Mouse (Mus musculus) lung, postnatal 0 days (tissue): ENCODE results near the gene Inpp4a. TPM values are rescaled to one million over a fixed set of nuclear protein-coding genes. Genes with fewer than 3 reads are reported as not detected.

Experiments used
- ATAC-seq: fragments of 200-750 bp; cut with Nextera tagmentation; 2 replicates; pipeline ENCODE4 v1.8.0; 2017; ENCODE audit warnings: moderate library complexity
- DNase-seq: peaks from one replicate; pipeline ENCODE4 v3.0.0-alpha.2; 2016; ENCODE audit warnings: low spot score
- H3K27ac ChIP-seq: fragments of 300-500 bp; sonication (generic); 2 replicates; pipeline ENCODE4 v1.5.1; 2014; ENCODE audit warnings: antibody characterized with exemption, mild to moderate bottlenecking, low read length, mixed read lengths
- H3K27me3 ChIP-seq: fragments of 300-500 bp; sonication (generic); replicated peaks from 2 replicates; pipeline ENCODE4 v1.6.1; 2014; ENCODE audit warnings: low read length, mixed read lengths; ENCODE audit not compliant: insufficient read depth
- H3K36me3 ChIP-seq: fragments of 300-500 bp; sonication (generic); 2 replicates; pipeline ENCODE4 v1.6.1; 2014; ENCODE audit warnings: low read length, mixed read lengths; ENCODE audit not compliant: insufficient read depth
- H3K4me1 ChIP-seq: fragments of 300-500 bp; sonication (generic); 2 replicates; pipeline ENCODE4 v1.6.1; 2014; ENCODE audit warnings: antibody characterized with exemption, low read depth, low read length, mixed read lengths; ENCODE audit not compliant: insufficient read depth
- H3K4me2 ChIP-seq: fragments of 300-500 bp; sonication (generic); replicated peaks from 2 replicates; pipeline ENCODE4 v1.6.1; 2014; ENCODE audit warnings: low read depth, mild to moderate bottlenecking, low read length, moderate library complexity, mixed read lengths
- H3K4me3 ChIP-seq: fragments of 300-500 bp; sonication (generic); 2 replicates; pipeline ENCODE4 v1.5.1; 2014; ENCODE audit warnings: low read depth, low read length
- H3K9ac ChIP-seq: fragments of 300-500 bp; sonication (generic); replicated peaks from 2 replicates; pipeline ENCODE4 v1.6.1; 2014; ENCODE audit warnings: low read depth, mild to moderate bottlenecking
- H3K9me3 ChIP-seq: fragments of 300-500 bp; sonication (generic); 2 replicates; pipeline ENCODE4 v1.6.1; 2016; ENCODE audit warnings: low read length, mixed read lengths
- CTCF ChIP-seq: IDR thresholded peaks from 2 replicates; pipeline ENCODE4 v1.5.1; 2016; ENCODE audit warnings: antibody characterized with exemption, mild to moderate bottlenecking
- EP300 ChIP-seq: IDR thresholded peaks from 2 replicates; pipeline ENCODE4 v1.6.1; 2016; ENCODE audit warnings: antibody characterized with exemption, mild to moderate bottlenecking, control low read depth
- WGBS: fragments of 180-500 bp; shearing (Covaris S2); extraction: QIAGEN DNeasy Blood & Tissue Kit; methylation state at CpG from one replicate; pipeline ENCODE4 v1.1.7; 2014; 5-methylcytosine and 5-hydroxymethylcytosine counted together
- polyA plus RNA-seq: library from polyadenylated mRNA; unstranded; fragments of >200 nt; fragmentation: Nextera tagmentation; extraction: Ambion mirVana; gene quantifications from 2 replicates; pipeline ENCODE4 v1.2.1, GENCODE M21; 2015

Inpp4a gene
- polyA plus RNA-seq, 1 experiment from 2014 or later = 15.8 TPM

DNA sequence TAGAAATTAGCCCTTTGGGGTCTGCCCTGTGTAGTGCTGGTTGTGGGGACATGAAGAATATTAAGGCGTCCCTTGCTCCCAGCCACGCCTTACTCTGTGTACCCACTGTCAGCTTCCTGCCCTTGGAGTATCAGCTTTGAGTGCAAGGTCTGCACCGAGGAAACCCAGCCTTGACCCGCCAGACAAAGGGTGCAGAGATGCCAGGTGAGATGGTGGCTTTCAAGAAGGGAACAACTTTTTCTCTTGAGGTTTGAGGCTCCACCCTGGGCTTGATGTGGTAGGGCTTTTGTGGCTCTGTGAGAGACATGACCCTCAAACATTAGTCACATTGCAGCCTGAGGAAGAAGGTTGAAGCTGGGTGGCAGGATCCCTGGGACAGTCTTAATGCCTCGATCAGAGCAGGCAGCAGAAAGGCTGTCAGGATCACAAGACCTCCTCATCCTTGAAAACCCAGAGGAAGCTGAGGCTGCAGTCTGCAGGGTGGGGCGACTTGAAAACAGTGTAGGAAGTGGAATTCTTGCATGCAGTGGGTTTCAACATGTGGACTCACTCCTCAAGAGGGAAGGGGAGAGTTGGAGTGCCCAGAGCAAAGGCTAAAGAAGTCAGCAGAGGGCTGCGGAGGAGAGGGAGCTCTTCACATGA is 18.1 kb downstream of the Inpp4a start:
- DNase-seq (peak; percentile 38), ATAC-seq (peak; percentile 43)
- TF ChIP-seq CTCF (no peak), EP300 (no peak)
- Histone ChIP-seq H3K27ac (no peak overlapping the region), H3K4me2 (no peak overlapping the region), H3K27me3 (no peaks in the 10 kb centered on the region), H3K4me1 (peaks cover 7% of the 10 kb centered on the region; the same call in 1 of the 2 replicates), H3K4me3 (no peak overlapping the region), H3K36me3 (no peaks in the 10 kb centered on the region), H3K9ac (no peak overlapping the region), H3K9me3 (no peaks in the 10 kb centered on the region)
- WGBS = 55% methylated on average over 7 of the region's 7 CpGs

DNA sequence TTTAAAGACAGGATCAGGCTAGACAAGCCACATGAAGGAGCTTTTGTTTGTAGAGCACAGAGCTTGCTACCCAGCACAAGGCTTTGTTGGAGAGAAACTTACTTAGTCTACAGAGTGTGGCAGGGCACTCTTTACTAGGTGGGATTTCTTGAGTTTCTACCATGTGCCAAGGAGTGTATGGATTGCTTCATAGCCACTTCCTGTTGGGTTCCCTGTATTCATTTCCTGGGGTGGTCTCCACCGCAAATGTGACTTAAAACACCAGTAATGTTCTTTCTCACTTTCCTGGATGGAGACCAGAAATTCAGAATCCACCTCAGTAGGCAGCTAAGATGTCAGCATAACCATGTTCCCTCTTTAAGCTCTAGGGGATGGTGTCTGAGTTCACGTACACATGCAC is 18.9 kb downstream of the Inpp4a start:
- H3K4me2 ChIP-seq = no peak overlapping the region

DNA sequence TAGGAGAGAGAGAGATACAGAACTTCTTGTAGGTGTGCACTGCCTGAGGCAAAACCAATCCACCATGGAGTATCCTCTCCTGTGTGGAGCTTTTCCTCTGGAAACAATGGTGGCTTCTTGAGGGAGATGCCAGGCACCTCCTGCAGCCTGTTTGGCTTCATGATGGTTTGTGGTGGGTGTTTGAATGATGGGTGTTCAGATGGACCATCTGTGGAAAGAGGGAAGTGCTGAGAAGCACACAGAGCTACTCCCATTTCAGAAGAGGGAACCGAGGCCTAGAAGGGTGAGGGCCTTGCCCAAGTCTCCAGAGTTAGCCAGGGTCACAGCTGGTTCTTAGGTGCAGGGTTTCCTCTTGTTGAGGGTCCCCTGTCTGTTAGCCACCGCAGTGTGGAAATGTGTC is 23.0 kb downstream of the Inpp4a start:
- no peak for DNase-seq
- no peaks in the 10 kb centered on the region for H3K27me3 ChIP-seq
- no peaks in the 10 kb centered on the region for H3K36me3 ChIP-seq
- H3K9me3 ChIP-seq = no peaks in the 10 kb centered on the region
- 77% methylated on average over 2 of the region's 2 CpGs for WGBS
- H3K4me1 ChIP-seq = peaks cover 5% of the 10 kb centered on the region; the same call in 1 of the 2 replicates
- TF ChIP-seq EP300 (no peak), CTCF (no peak)
- H3K27ac ChIP-seq = no peak overlapping the region
- ATAC-seq = no peak
- H3K4me2 ChIP-seq = no peak overlapping the region
- no peak overlapping the region for H3K4me3 ChIP-seq
- no peak overlapping the region for H3K9ac ChIP-seq

More for the DNA sequence above, 18.9 kb downstream of the Inpp4a start:
- H3K36me3 ChIP-seq = no peaks in the 10 kb centered on the region
- 70% methylated on average over 2 of the region's 2 CpGs for WGBS
- no peaks in the 10 kb centered on the region for H3K27me3 ChIP-seq
- no peak overlapping the region for H3K27ac ChIP-seq
- H3K4me3 ChIP-seq = no peak overlapping the region
- no peak for DNase-seq
- no peak for TF ChIP-seq EP300
- no peak for TF ChIP-seq CTCF
- no peak overlapping the region for H3K9ac ChIP-seq
- ATAC-seq = no peak
- H3K9me3 ChIP-seq = no peaks in the 10 kb centered on the region
- H3K4me1 ChIP-seq = peaks cover 7% of the 10 kb centered on the region; the same call in 1 of the 2 replicates

DNA sequence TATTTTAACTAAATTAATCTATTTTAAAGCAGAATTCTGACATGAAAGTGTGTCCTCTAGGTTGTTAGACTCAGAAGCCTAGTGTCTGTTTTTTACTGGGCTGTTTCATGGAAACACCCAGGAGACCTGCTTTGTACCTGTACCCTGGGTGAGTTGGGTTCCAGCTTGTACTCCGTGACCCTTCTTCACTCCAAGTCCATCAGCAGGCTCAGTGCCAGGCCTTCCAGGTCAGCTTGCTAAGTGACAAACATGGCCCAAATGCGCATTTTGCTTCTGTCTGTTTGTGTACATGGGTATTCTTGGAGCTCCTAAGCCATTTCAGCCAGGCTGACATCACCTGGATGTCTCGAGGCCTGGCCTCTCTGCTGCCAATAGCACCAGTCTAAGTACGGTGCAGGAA is 23.5 kb downstream of the Inpp4a start:
- Histone ChIP-seq H3K36me3 (no peaks in the 10 kb centered on the region), H3K9me3 (no peaks in the 10 kb centered on the region), H3K4me3 (no peak overlapping the region), H3K27me3 (no peaks in the 10 kb centered on the region), H3K4me1 (peaks cover 5% of the 10 kb centered on the region; the same call in 1 of the 2 replicates), H3K4me2 (no peak overlapping the region), H3K9ac (no peak overlapping the region), H3K27ac (no peak overlapping the region)
- ATAC-seq = no peak
- no peak for DNase-seq
- 74% methylated on average over 4 of the region's 4 CpGs for WGBS
- TF ChIP-seq CTCF = no peak
- no peak for TF ChIP-seq EP300

DNA sequence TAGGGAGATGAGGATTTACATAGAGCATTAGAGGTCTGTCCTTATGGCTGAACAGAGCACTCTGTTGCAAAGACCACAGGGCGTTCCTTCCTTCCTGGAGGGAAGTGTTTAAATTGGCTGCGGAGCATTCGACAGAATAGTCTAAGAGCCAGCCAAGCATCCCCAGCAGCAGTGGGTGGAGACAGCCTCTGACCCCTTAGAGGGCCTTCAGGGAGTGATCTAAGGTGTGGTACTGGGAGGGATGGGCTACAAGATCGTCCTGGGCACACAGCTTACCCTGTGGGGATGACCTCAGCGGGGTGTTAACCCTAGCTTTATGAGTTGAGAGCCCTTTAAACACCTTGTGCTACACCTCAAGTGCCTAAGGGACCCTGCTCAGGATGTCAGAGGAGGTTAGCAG is 24.9 kb downstream of the Inpp4a start:
- Histone ChIP-seq H3K4me2 (no peak overlapping the region), H3K9me3 (no peaks in the 10 kb centered on the region), H3K4me3 (no peak overlapping the region), H3K4me1 (peaks cover 5% of the 10 kb centered on the region; the same call in 1 of the 2 replicates), H3K36me3 (no peaks in the 10 kb centered on the region), H3K27me3 (no peaks in the 10 kb centered on the region), H3K9ac (no peak overlapping the region), H3K27ac (no peak overlapping the region)
- ATAC-seq = peak; percentile 33; the same call in 1 of the 2 replicates
- peak; percentile 19 for DNase-seq
- 10% methylated on average over 5 of the region's 5 CpGs for WGBS
- TF ChIP-seq EP300 (no peak), CTCF (no peak)

DNA sequence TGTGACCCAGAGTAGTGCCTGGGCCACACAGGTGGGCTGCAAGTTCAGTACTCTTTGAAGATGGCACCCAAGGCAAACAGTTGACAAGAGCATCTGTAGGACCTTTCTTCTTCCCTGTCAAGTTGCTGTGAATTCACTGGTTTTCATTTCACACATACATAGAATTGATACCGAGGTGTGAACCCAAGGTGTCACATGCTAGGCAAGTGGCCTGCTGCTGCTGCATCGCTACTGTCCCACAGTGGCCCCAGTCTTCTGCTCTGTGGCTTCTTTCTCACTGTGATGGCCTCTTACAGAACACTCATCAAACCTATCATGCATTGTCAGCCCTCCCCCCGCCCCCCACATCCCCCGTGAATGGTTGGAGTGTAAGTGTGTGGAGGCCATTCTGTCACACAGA is 27.6 kb downstream of the Inpp4a start:
- ATAC-seq (no peak), DNase-seq (no peak)
- 65% methylated on average over 4 of the region's 4 CpGs for WGBS
- Histone ChIP-seq H3K36me3 (no peaks in the 10 kb centered on the region), H3K4me2 (no peak overlapping the region), H3K4me3 (no peak overlapping the region), H3K4me1 (peaks cover 5% of the 10 kb centered on the region; the same call in 1 of the 2 replicates), H3K27ac (no peak overlapping the region), H3K9me3 (no peaks in the 10 kb centered on the region), H3K27me3 (no peaks in the 10 kb centered on the region), H3K9ac (no peak overlapping the region)
- TF ChIP-seq EP300 (no peak), CTCF (no peak)
